Mouse (Mus musculus): Measurements from ENCODE around the gene Vars2.

The Vars2 gene

GRCm38 (mm10) chr17:35693906-35694305 is 26.5 kb upstream of the Vars2 start:
- DNase-seq (ENCODE audit: low read depth, low spot score): no peak

GRCm38 (mm10) chr17:35692368-35692767 is 25.0 kb upstream of the Vars2 start:
- DNase-seq (ENCODE audit: low read depth, low spot score): no peak

- DNase-seq (ENCODE audit: low read depth, low spot score): no peak
Observed at GRCm38 (mm10) chr17:35691811-35692210, 24.4 kb upstream of the Vars2 start.

- no peak for DNase-seq (ENCODE audit: low read depth, low spot score)
Observed at GRCm38 (mm10) chr17:35689936-35690645, 22.7 kb upstream of the Vars2 start.

GRCm38 (mm10) chr17:35688347-35689175 is 21.2 kb upstream of the Vars2 start:
- DNase-seq (ENCODE audit: low read depth, low spot score): no peak

- no peak for DNase-seq (ENCODE audit: low read depth, low spot score)
Observed at GRCm38 (mm10) chr17:35685061-35685460, 17.7 kb upstream of the Vars2 start.

GRCm38 (mm10) chr17:35681986-35682385 is 14.6 kb upstream of the Vars2 start:
- DNase-seq (ENCODE audit: low read depth, low spot score): no peak

- no peak for DNase-seq (ENCODE audit: low read depth, low spot score)
Observed at GRCm38 (mm10) chr17:35680591-35680990, 13.2 kb upstream of the Vars2 start.

GRCm38 (mm10) chr17:35673416-35674035 is 6.1 kb upstream of the Vars2 start, which contains the start of gene Gtf2h4:
Gtf2h4 (minus strand) TSS chr17:35673739.
- DNase-seq (ENCODE audit: low read depth, low spot score): peak; percentile 92

GRCm38 (mm10) chr17:35672527-35672926 is 5.1 kb upstream of the Vars2 start:
- DNase-seq (ENCODE audit: low read depth, low spot score): no peak

GRCm38 (mm10) chr17:35671846-35672245 is 4.5 kb upstream of the Vars2 start:
- DNase-seq (ENCODE audit: low read depth, low spot score): no peak

GRCm38 (mm10) chr17:35669731-35670130 is 2.3 kb upstream of the Vars2 start:
- no peak for DNase-seq (ENCODE audit: low read depth, low spot score)

- no peak for DNase-seq (ENCODE audit: low read depth, low spot score)
Observed at GRCm38 (mm10) chr17:35666851-35667256, 538 bp downstream of the Vars2 start.

- DNase-seq (ENCODE audit: low read depth, low spot score): no peak
Observed at GRCm38 (mm10) chr17:35665957-35666515, 1.4 kb downstream of the Vars2 start.

- DNase-seq (ENCODE audit: low read depth, low spot score): no peak
Observed at GRCm38 (mm10) chr17:35653086-35653485, 14.3 kb downstream of the Vars2 start.

- DNase-seq (ENCODE audit: low read depth, low spot score): no peak
Observed at GRCm38 (mm10) chr17:35649429-35649828, 18.0 kb downstream of the Vars2 start.

- no peak for DNase-seq (ENCODE audit: low read depth, low spot score)
Observed at GRCm38 (mm10) chr17:35643609-35644236, 23.7 kb downstream of the Vars2 start, which contains the start of gene Mucl3. Mucl3 (minus strand) TSS chr17:35643695.

- no peak for DNase-seq (ENCODE audit: low read depth, low spot score)
Observed at GRCm38 (mm10) chr17:35639352-35639751, 28.0 kb downstream of the Vars2 start.

GRCm38 (mm10) chr17:35638475-35639190 is 28.8 kb downstream of the Vars2 start:
- DNase-seq (ENCODE audit: low read depth, low spot score): peak; percentile 66

GRCm38 (mm10) chr17:35636363-35636762 is 31.0 kb downstream of the Vars2 start:
- DNase-seq (ENCODE audit: low read depth, low spot score): no peak

GRCm38 (mm10) chr17:35635699-35636111 is 31.7 kb downstream of the Vars2 start:
- peak; percentile 42 for DNase-seq (ENCODE audit: low read depth, low spot score)
